Mouse (Mus musculus) frontal cortex, postnatal 14 days (tissue): Measurements from ENCODE around the gene Cd200r4.

Experiments used
- DNase-seq, 2 experiments: peaks; one replicate each; pipeline ENCODE4 v3.0.0; 2022; ENCODE audit warnings: low spot score in 2 of 2

The Cd200r4 gene

GRCm38 (mm10) chr16:44875178-44875577, 63.6 kb downstream of the Cd200r4 start:
- no peak for DNase-seq

DNA sequence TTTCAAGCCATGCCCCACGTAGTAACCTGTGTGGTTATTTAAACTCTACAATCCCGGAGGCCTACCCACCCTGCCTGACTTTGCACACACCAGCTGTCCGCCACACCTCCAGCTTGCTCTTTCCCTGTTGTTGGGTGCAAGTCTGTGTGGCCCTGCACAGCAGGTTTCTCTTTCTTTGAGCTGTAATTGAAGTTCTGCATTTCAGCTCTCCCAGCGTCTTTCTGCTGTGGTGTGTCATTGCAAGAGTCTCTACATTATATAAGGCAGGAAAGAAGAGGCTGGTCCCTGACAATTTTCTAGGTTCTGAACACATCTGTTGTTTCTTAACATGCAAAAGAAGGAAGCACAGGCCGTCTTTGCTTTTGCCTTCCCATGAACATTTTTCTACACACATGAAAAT, 65.1 kb downstream of the Cd200r4 start:
- DNase-seq: no peak

DNA sequence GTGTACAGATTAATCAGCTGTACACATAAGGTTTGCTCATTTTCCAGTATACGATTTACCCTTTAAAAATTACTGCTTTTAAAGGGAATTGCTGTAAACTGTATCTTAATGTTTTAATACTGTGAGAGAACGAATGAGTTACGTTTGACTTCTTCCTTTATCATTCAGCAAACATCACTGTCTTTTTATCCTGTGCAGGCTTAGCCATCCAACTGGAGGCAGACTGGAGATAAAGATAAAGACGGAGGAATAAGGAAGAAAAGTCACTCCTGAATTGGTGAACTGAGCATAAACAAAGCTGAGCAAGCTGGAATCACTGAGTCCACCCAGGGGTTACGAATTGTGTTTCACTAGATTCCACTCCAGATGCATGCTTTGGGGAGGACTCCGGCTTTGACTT, 66.1 kb downstream of the Cd200r4 start:
- DNase-seq: no peak
